Mouse (Mus musculus): ENCODE measurements around the gene Msrb3. TPM values are rescaled to one million over a fixed set of nuclear protein-coding genes. Genes with fewer than 3 reads are reported as not detected.

The Msrb3 gene
- total and polyA plus RNA-seq, 3 experiments: 0.15 TPM; not detected in 1

DNA sequence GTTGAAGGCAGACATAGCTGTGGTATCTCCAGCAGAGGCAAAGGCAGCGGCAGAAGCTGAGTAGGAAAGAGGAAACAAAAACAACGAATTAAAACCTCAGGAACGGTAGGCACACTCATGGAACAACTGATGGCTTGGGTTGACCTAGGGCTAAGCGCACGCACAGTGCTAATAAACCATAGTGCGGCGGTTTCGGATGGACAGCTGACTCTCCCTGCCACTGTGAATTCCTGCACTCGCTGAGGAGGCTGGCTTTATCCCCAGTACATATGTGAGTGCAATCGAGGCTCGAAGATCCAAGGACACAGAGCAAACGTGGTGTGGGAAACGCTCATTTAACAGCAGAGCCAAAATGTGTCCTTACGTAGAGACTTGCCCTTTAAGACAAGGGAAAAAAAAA is 27.8 kb downstream of the Msrb3 start:
- DNase-seq (ENCODE audit: low read depth, low spot score): no peak
- Histone ChIP-seq H3K36me3 (ENCODE audit: control insufficient read depth in 1 of 2, insufficient read depth in 2 of 2, low read length in 2 of 2) (peaks cover 0 to 6% of the 10 kb centered on the region in 2 experiments; a peak in 2 of 4 replicates), H3K27ac (ENCODE audit: control insufficient read depth, low read depth, low read length) (no peak overlapping the region), H3K27me3 (ENCODE audit: control insufficient read depth in 1 of 2, insufficient read depth in 2 of 2, low read length in 2 of 2) (no peaks in the 10 kb centered on the region), H3K4me1 (ENCODE audit: control insufficient read depth in 1 of 2, insufficient read depth in 2 of 2, low read length in 2 of 2) (peaks cover 0 to 4% of the 10 kb centered on the region in 2 experiments; a peak in 2 of 4 replicates), H3K4me3 (ENCODE audit: control insufficient read depth in 1 of 2, insufficient read depth in 1 of 2, low read depth in 2 of 2, low read length in 2 of 2) (no peak overlapping the region), H3K9me3 (replicated peaks; ENCODE audit: insufficient read depth, low read length) (no peaks in the 10 kb centered on the region), H3K79me2 (ENCODE audit: control insufficient read depth, insufficient read depth, low read length, poor library complexity) (no peaks in the 10 kb centered on the region; the same call in 1 of the 2 replicates), H3K9ac (ENCODE audit: control insufficient read depth, low read depth, low read length, poor library complexity, severe bottlenecking) (no peak overlapping the region)
- TF ChIP-seq KAT2A (conservative IDR thresholded peaks at IDR 0.05; ENCODE audit: low read depth, low read length): no peak
- no peak for TF ChIP-seq RAD21 (IDR thresholded peaks at IDR 0.05; ENCODE audit: low read depth, low read length)
- no peak for TF ChIP-seq SMC3 (IDR thresholded peaks at IDR 0.05; ENCODE audit: low read depth, low read length)
- TF ChIP-seq USF1 (IDR thresholded peaks at IDR 0.05; ENCODE audit: low read depth, low read length): no peak
- no peak for TF ChIP-seq ZC3H11A (IDR thresholded peaks at IDR 0.05; ENCODE audit: low read depth, low read length)

GRCm38 (mm10) chr10:120869241-120869775 is 29.6 kb downstream of the Msrb3 start:
- no peaks in the 10 kb centered on the region for H3K9me3 ChIP-seq (replicated peaks; ENCODE audit: insufficient read depth, low read length)
- no peaks in the 10 kb centered on the region for H3K4me1 ChIP-seq (ENCODE audit: control insufficient read depth in 1 of 2, insufficient read depth in 2 of 2, low read length in 2 of 2)
- TF ChIP-seq UBTF (IDR thresholded peaks at IDR 0.05; ENCODE audit: borderline replicate concordance, insufficient read depth, low read depth, low read length) (no peak), POLR2A (IDR thresholded peaks at IDR 0.05; ENCODE audit: control insufficient read depth in 1 of 2, insufficient read depth in 1 of 2, low read depth in 1 of 2, low read length in 2 of 2, poor library complexity in 1 of 2) (no peak), GABPA (IDR thresholded peaks at IDR 0.05; ENCODE audit: low read depth, low read length) (no peak), E2F4 (IDR thresholded peaks at IDR 0.05; ENCODE audit: borderline replicate concordance, low read depth, low read length) (no peak), USF2 (IDR thresholded peaks at IDR 0.05; ENCODE audit: borderline replicate concordance in 1 of 2, insufficient read depth in 1 of 2, low read depth in 1 of 2, low read length in 2 of 2) (no peak), MXI1 (IDR thresholded peaks at IDR 0.05; ENCODE audit: low read depth, low read length) (no peak), ETS1 (IDR thresholded peaks at IDR 0.05; ENCODE audit: low read depth, low read length) (no peak), CTCF (IDR thresholded peaks at IDR 0.05 in 2 of 3, conservative IDR thresholded peaks at IDR 0.05 in 1 of 3; ENCODE audit: control insufficient read depth in 1 of 3, insufficient read depth in 1 of 3, low read depth in 2 of 3, low read length in 3 of 3, poor library complexity in 1 of 3, severe bottlenecking in 1 of 3) (no peak)
- H3K9ac ChIP-seq (ENCODE audit: control insufficient read depth, low read depth, low read length, poor library complexity, severe bottlenecking): no peak overlapping the region
- no peaks in the 10 kb centered on the region for H3K79me2 ChIP-seq (ENCODE audit: control insufficient read depth, insufficient read depth, low read length, poor library complexity)
- no peak for DNase-seq (ENCODE audit: low read depth, low spot score)
- H3K4me3 ChIP-seq (ENCODE audit: control insufficient read depth in 1 of 2, insufficient read depth in 1 of 2, low read depth in 2 of 2, low read length in 2 of 2): no peak overlapping the region
- no peaks in the 10 kb centered on the region for H3K27me3 ChIP-seq (ENCODE audit: control insufficient read depth in 1 of 2, insufficient read depth in 2 of 2, low read length in 2 of 2)
- no peaks in the 10 kb centered on the region for H3K36me3 ChIP-seq (ENCODE audit: control insufficient read depth in 1 of 2, insufficient read depth in 2 of 2, low read length in 2 of 2)
- no peak overlapping the region for H3K27ac ChIP-seq (ENCODE audit: control insufficient read depth, low read depth, low read length)

GRCm38 (mm10) chr10:120864446-120864845 is 34.5 kb downstream of the Msrb3 start:
- Histone ChIP-seq H3K4me1 (ENCODE audit: control insufficient read depth in 1 of 2, insufficient read depth in 2 of 2, low read length in 2 of 2) (no peaks in the 10 kb centered on the region), H3K4me3 (ENCODE audit: control insufficient read depth in 1 of 2, insufficient read depth in 1 of 2, low read depth in 2 of 2, low read length in 2 of 2) (no peak overlapping the region), H3K27ac (ENCODE audit: control insufficient read depth, low read depth, low read length) (no peak overlapping the region), H3K36me3 (ENCODE audit: control insufficient read depth in 1 of 2, insufficient read depth in 2 of 2, low read length in 2 of 2) (no peaks in the 10 kb centered on the region), H3K9ac (ENCODE audit: control insufficient read depth, low read depth, low read length, poor library complexity, severe bottlenecking) (no peak overlapping the region), H3K27me3 (ENCODE audit: control insufficient read depth in 1 of 2, insufficient read depth in 2 of 2, low read length in 2 of 2) (no peaks in the 10 kb centered on the region), H3K9me3 (replicated peaks; ENCODE audit: insufficient read depth, low read length) (no peaks in the 10 kb centered on the region), H3K79me2 (ENCODE audit: control insufficient read depth, insufficient read depth, low read length, poor library complexity) (no peaks in the 10 kb centered on the region)
- DNase-seq (ENCODE audit: low read depth, low spot score): peak; percentile 80
- peak; percentile 95 for TF ChIP-seq RAD21 (IDR thresholded peaks at IDR 0.05; ENCODE audit: low read depth, low read length)
- no peak for TF ChIP-seq RCOR1 (IDR thresholded peaks at IDR 0.05; ENCODE audit: low read depth, low read length)
- peak; percentile 89 to 96 (median 94) for TF ChIP-seq CTCF (IDR thresholded peaks at IDR 0.05 in 2 of 3, conservative IDR thresholded peaks at IDR 0.05 in 1 of 3; ENCODE audit: control insufficient read depth in 1 of 3, insufficient read depth in 1 of 3, low read depth in 2 of 3, low read length in 3 of 3, poor library complexity in 1 of 3, severe bottlenecking in 1 of 3)
- TF ChIP-seq MYC (IDR thresholded peaks at IDR 0.05; ENCODE audit: low read depth, low read length): no peak
- peak; percentile 88 for TF ChIP-seq ZC3H11A (IDR thresholded peaks at IDR 0.05; ENCODE audit: low read depth, low read length)
- TF ChIP-seq BHLHE40 (IDR thresholded peaks at IDR 0.05; ENCODE audit: borderline replicate concordance, low read depth, low read length): no peak
- TF ChIP-seq SMC3 (IDR thresholded peaks at IDR 0.05; ENCODE audit: low read depth, low read length): peak; percentile 89
- no peak for TF ChIP-seq MAFK (IDR thresholded peaks at IDR 0.05; ENCODE audit: borderline replicate concordance, low read depth, low read length)
- no peak for TF ChIP-seq MXI1 (IDR thresholded peaks at IDR 0.05; ENCODE audit: low read depth, low read length)

Data from MEL (cell line).